Mouse (Mus musculus): ENCODE measurements around the gene Mansc4. TPM values are rescaled to one million over a fixed set of nuclear protein-coding genes. Genes with fewer than 3 reads are reported as not detected.

The Mansc4 gene
- total and polyA plus RNA-seq, 3 experiments = 0.21 TPM; not detected in 2

DNA sequence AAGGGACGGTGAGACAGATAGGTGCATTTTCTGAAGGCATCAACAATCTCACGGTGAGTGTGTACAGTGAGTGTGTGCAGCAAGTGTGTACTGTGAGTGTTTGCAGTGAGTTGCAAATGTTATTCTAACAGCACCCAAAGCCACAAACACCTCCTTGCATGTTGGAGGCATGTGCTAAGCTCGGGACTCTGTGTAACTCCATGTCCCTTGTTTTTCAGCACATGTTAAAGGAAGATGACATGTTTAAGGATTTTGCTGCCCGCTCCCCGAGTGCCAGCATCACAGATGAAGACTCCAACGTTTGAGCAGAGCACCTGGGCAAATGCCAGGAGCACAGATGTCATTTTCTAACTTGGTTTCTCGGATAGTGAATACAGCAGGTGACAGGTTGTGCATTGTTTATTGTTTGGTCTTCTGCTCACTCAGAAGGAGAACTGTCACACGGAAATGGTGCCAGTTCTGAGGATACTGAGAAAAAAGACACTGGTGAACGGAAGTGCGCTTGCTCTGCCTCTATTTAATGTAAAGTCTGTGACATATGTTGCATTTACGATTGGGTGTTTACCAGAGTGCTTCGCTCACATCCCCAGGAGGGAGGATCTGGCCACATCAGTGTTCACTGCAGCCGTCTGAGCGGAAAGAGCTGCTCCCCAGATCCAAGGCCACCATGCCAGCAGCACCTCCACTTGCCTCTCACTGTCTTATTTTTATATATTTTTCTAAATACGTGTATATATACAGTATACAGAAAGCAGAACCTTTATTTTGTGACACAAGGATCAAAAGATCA is 56.5 kb downstream of the Mansc4 start:
- Histone ChIP-seq H3K9me3 (replicated peaks; ENCODE audit: insufficient read depth, low read length) (no peaks in the 10 kb centered on the region), H3K36me3 (ENCODE audit: control insufficient read depth in 1 of 2, insufficient read depth in 2 of 2, low read length in 2 of 2) (no peaks in the 10 kb centered on the region; a peak in 1 of 4 replicates), H3K27me3 (ENCODE audit: control insufficient read depth in 1 of 2, insufficient read depth in 2 of 2, low read length in 2 of 2) (no peaks in the 10 kb centered on the region), H3K4me1 (ENCODE audit: control insufficient read depth in 1 of 2, insufficient read depth in 2 of 2, low read length in 2 of 2) (no peaks in the 10 kb centered on the region), H3K4me3 (ENCODE audit: control insufficient read depth in 1 of 2, insufficient read depth in 1 of 2, low read depth in 2 of 2, low read length in 2 of 2) (no peak overlapping the region), H3K27ac (ENCODE audit: control insufficient read depth, low read depth, low read length) (no peak overlapping the region), H3K79me2 (ENCODE audit: control insufficient read depth, insufficient read depth, low read length, poor library complexity) (no peaks in the 10 kb centered on the region), H3K9ac (ENCODE audit: control insufficient read depth, low read depth, low read length, poor library complexity, severe bottlenecking) (no peak overlapping the region)
- no peak for DNase-seq (ENCODE audit: low read depth, low spot score)
- TF ChIP-seq CHD2 (IDR thresholded peaks at IDR 0.05; ENCODE audit: low read length) (no peak), MAFK (IDR thresholded peaks at IDR 0.05; ENCODE audit: borderline replicate concordance, low read depth, low read length) (no peak), USF2 (IDR thresholded peaks at IDR 0.05; ENCODE audit: borderline replicate concordance in 1 of 2, insufficient read depth in 1 of 2, low read depth in 1 of 2, low read length in 2 of 2) (no peak), CTCF (IDR thresholded peaks at IDR 0.05 in 2 of 3, conservative IDR thresholded peaks at IDR 0.05 in 1 of 3; ENCODE audit: control insufficient read depth in 1 of 3, insufficient read depth in 1 of 3, low read depth in 2 of 3, low read length in 3 of 3, poor library complexity in 1 of 3, severe bottlenecking in 1 of 3) (no peak), NRF1 (IDR thresholded peaks at IDR 0.05; ENCODE audit: insufficient read depth, low read depth, low read length, poor library complexity, severe bottlenecking) (no peak), ZC3H11A (IDR thresholded peaks at IDR 0.05; ENCODE audit: low read depth, low read length) (no peak), MXI1 (IDR thresholded peaks at IDR 0.05; ENCODE audit: low read depth, low read length) (no peak), RCOR1 (IDR thresholded peaks at IDR 0.05; ENCODE audit: low read depth, low read length) (no peak), KAT2A (conservative IDR thresholded peaks at IDR 0.05; ENCODE audit: low read depth, low read length) (no peak), ETS1 (IDR thresholded peaks at IDR 0.05; ENCODE audit: low read depth, low read length) (no peak), NELFE (IDR thresholded peaks at IDR 0.05; ENCODE audit: low read depth, low read length) (no peak), RAD21 (IDR thresholded peaks at IDR 0.05; ENCODE audit: low read depth, low read length) (no peak), UBTF (IDR thresholded peaks at IDR 0.05; ENCODE audit: borderline replicate concordance, insufficient read depth, low read depth, low read length) (no peak), CHD1 (IDR thresholded peaks at IDR 0.05; ENCODE audit: low read depth, low read length) (no peak), EP300 (IDR thresholded peaks at IDR 0.05; ENCODE audit: low read depth in 1 of 2, low read length in 2 of 2) (no peak), MYB (IDR thresholded peaks at IDR 0.05; ENCODE audit: low read depth, low read length) (no peak), MYC (IDR thresholded peaks at IDR 0.05; ENCODE audit: low read depth, low read length) (no peak), E2F4 (IDR thresholded peaks at IDR 0.05; ENCODE audit: borderline replicate concordance, low read depth, low read length) (no peak), BHLHE40 (IDR thresholded peaks at IDR 0.05; ENCODE audit: borderline replicate concordance, low read depth, low read length) (no peak), POLR2A (IDR thresholded peaks at IDR 0.05; ENCODE audit: control insufficient read depth in 1 of 2, insufficient read depth in 1 of 2, low read depth in 1 of 2, low read length in 2 of 2, poor library complexity in 1 of 2) (no peak)
